ENCODE assay signal across 16 mouse cellular contexts in the genomic region with DNA sequence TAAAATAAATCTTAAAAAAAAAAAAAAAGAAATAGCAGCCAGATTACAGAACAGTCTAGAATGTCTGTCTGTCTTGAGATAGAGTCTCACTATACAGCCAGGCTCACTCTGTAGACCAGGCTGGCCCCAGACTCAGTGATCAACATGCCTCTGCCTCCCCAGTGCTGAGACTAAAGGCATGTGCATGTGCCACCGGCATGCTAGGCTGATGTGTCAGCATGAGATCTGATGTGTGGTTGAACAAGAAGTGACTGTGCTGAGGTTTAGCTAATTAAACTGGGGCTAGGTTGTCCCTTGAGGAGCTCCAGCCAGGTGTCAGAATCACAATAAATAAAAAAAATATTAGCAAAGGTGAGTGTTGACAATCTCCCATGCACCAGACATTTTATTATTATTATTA. TPM values are rescaled to one million over a fixed set of nuclear protein-coding genes. Genes with fewer than 3 reads are reported as not detected.
A peak's percentile ranks its signal among the peaks of the same experiment; 100 is the strongest.
DNase-seq lines count a peak whose midpoint lies in the region; ATAC-seq and TF ChIP-seq lines count a peak whose summit lies in the region.
"Had no signal": no experiment of that assay in that cellular context is flagged by ENCODE, and none has a peak within 500 bp of the region (broad histone marks: within the 10 kb centered on the region; RNA-seq: fewer than 3 reads in every experiment).

No protein-coding gene starts in this region.

- ATAC-seq in heart, embryonic 14.5 days (ENCODE audit: insufficient number of reproducible peaks, insufficient read depth, low FRiP score, low read depth) = no peak
- ATAC-seq in megakaryocyte, adult 5-6 weeks (ENCODE audit: poor library complexity, severe bottlenecking) = no peak
- ATAC-seq in liver, embryonic 14.5 days (ENCODE audit: insufficient read depth) = no peak

- no peak overlapping the region for H3K4me3 ChIP-seq in heart, embryonic 14.5 days (ENCODE audit: control insufficient read depth in 1 of 2, insufficient read depth in 1 of 2, low read depth in 1 of 2, low read length in 2 of 2)
- peak overlapping the region; percentile 79 for H3K4me3 ChIP-seq in megakaryocyte, embryonic 14.5 days (replicated peaks)
- H3K4me3 ChIP-seq in liver, embryonic 14.5 days (ENCODE audit: insufficient read depth in 1 of 2, low read depth in 2 of 2, low read length in 2 of 2) = no peak overlapping the region; a peak in 1 of 4 replicates

- H3K27ac ChIP-seq in heart, embryonic 14.5 days (replicated peaks in 1 of 2; ENCODE audit: control insufficient read depth in 1 of 2, insufficient read depth in 1 of 2, low read depth in 2 of 2, low read length in 2 of 2) = no peak overlapping the region
- H3K27ac ChIP-seq in liver, embryonic 14.5 days = no peak overlapping the region
- H3K27ac ChIP-seq: hindbrain, embryonic 14.5 days had no signal

- peaks cover 3% of the 10 kb centered on the region; the same call in 1 of the 2 replicates for H3K36me3 ChIP-seq in heart, embryonic 14.5 days (ENCODE audit: control insufficient read depth, insufficient read depth, low read length)
- peaks cover 17% of the 10 kb centered on the region for H3K36me3 ChIP-seq in megakaryocyte, embryonic 14.5 days (replicated peaks; ENCODE audit: low read length)
- H3K36me3 ChIP-seq in liver, embryonic 14.5 days (replicated peaks; ENCODE audit: control insufficient read depth, insufficient read depth, low read depth) = no peaks in the 10 kb centered on the region; the same call in 1 of the 2 replicates

- no peaks in the 10 kb centered on the region for H3K9me3 ChIP-seq in heart, embryonic 14.5 days (ENCODE audit: control insufficient read depth, low read length)
- H3K9me3 ChIP-seq in megakaryocyte, embryonic 14.5 days = peaks cover under 1% of the 10 kb centered on the region
- no peaks in the 10 kb centered on the region for H3K9me3 ChIP-seq in liver, embryonic 14.5 days (ENCODE audit: control insufficient read depth, low read length)
- H3K9me3 ChIP-seq: embryonic facial prominence, embryonic 13.5 days; G1E; neural tube, embryonic 15.5 days had no signal

- no peak for DNase-seq in heart, postnatal 10 days
- DNase-seq in liver, embryonic 14.5 days (ENCODE audit: low read depth in 3 of 3, low spot score in 3 of 3) = no peak
- no peak for DNase-seq in ovary, adult 18-20 months (ENCODE audit: low spot score)
- DNase-seq in left cerebral cortex, adult 8-10 months (ENCODE audit: low spot score in 2 of 2) = no peak
- DNase-seq: cerebellum, adult 9-11 months; gastrocnemius, postnatal 10 days; kidney, postnatal 14 days; lung, postnatal 10 days had no signal

- 58% methylated on average over 1 of the region's 1 CpGs for WGBS in heart, embryonic 14.5 days
- 51% methylated on average over 1 of the region's 1 CpGs for WGBS in liver, embryonic 14.5 days (ENCODE audit: insufficient replicate concordance)

- no peaks in the 10 kb centered on the region for H3K4me1 ChIP-seq in heart, embryonic 14.5 days (ENCODE audit: control insufficient read depth in 2 of 2, insufficient read depth in 2 of 2, low read length in 2 of 2)
- peaks cover 30% of the 10 kb centered on the region for H3K4me1 ChIP-seq in megakaryocyte, embryonic 14.5 days
- peaks cover 2 to 3% of the 10 kb centered on the region in 2 experiments; a peak in 1 of 4 replicates for H3K4me1 ChIP-seq in liver, embryonic 14.5 days (replicated peaks; ENCODE audit: control insufficient read depth in 2 of 2, insufficient read depth in 2 of 2, low read length in 1 of 2)

- no peak for TF ChIP-seq CTCF in liver, embryonic 14.5 days (IDR thresholded peaks at IDR 0.05; ENCODE audit: low read depth)

- TF ChIP-seq EP300 in liver, embryonic 14.5 days (IDR thresholded peaks at IDR 0.05; ENCODE audit: low read depth) = no peak

- peak overlapping the region; percentile 67; the same call in 1 of the 2 replicates for H3K4me2 ChIP-seq in heart, embryonic 14.5 days (ENCODE audit: low read length)
- H3K4me2 ChIP-seq in liver, embryonic 14.5 days (ENCODE audit: low read depth) = peak overlapping the region; percentile 75

- intact Hi-C loops in heart, postnatal 10 days (cut with DNase I) = loop anchor here (1.0 kb wide), 1 partner anchor 27 kb away; no protein-coding TSS in a partner anchor

- no peaks in the 10 kb centered on the region for H3K27me3 ChIP-seq in heart, embryonic 14.5 days (ENCODE audit: control insufficient read depth, insufficient read depth, low read length)
- H3K27me3 ChIP-seq in megakaryocyte, embryonic 14.5 days (replicated peaks) = peaks cover 9% of the 10 kb centered on the region
- no peaks in the 10 kb centered on the region for H3K27me3 ChIP-seq in liver, embryonic 14.5 days (ENCODE audit: control insufficient read depth, insufficient read depth, low read length)
- H3K27me3 ChIP-seq: embryonic facial prominence, embryonic 13.5 days; neural tube, embryonic 15.5 days had no signal

- H3K9ac ChIP-seq in heart, embryonic 14.5 days (ENCODE audit: low read length) = no peak overlapping the region
- H3K9ac ChIP-seq in liver, embryonic 14.5 days (replicated peaks) = no peak overlapping the region; the same call in 1 of the 2 replicates
- H3K9ac ChIP-seq: embryonic facial prominence, embryonic 13.5 days; hindbrain, embryonic 14.5 days; neural tube, embryonic 15.5 days had no signal

RNA-seq across cellular contexts. Expression of gene Trpv4, which starts 8.4 kb away (rescaled TPM):
- 0.78 and 0.84 TPM in 2 replicates for polyA plus RNA-seq in heart, embryonic 14.5 days (2014; fragmentation: Nextera tagmentation; extraction: Ambion mirVana)
- total RNA-seq in heart, postnatal 10 days (2021) = 1 to 10 TPM; 2.9 to 6.0 TPM
- polyA plus RNA-seq in megakaryocyte, embryonic 14.5 days (2012; ENCODE audit: insufficient read depth, low replicate concordance) = 1.5 and 2.1 TPM in 2 replicates
- 1.5 TPM in 2 replicates for total RNA-seq in megakaryocyte, adult 5-6 weeks (2015)
- total RNA-seq in megakaryocyte, adult 5-6 weeks (2017) = 0.94 and 1.8 TPM in 2 replicates
- 0.16 and 0.22 TPM in 2 replicates for polyA plus RNA-seq in liver, embryonic 14.5 days (2012; rRNA removed)
- polyA plus RNA-seq in liver, embryonic 14.5 days (2014; fragmentation: Nextera tagmentation; extraction: Ambion mirVana) = 0.14 and 0.15 TPM in 2 replicates
- 1 to 10 TPM; 1.1 to 2.4 (median 1.5) TPM for total RNA-seq in left cerebral cortex, adult 8-10 months (2022)
- total RNA-seq: G1E; monocyte, adult 5-6 weeks had no signal

RNA-seq across cellular contexts. Expression of gene Gltp, which starts 24.1 kb away (rescaled TPM):
- 39.1 and 40.6 TPM in 2 replicates for polyA plus RNA-seq in heart, embryonic 14.5 days (2014; fragmentation: Nextera tagmentation; extraction: Ambion mirVana)
- total RNA-seq in heart, postnatal 10 days (2021) = 10 to 100 TPM; 20.6 to 21.5 TPM
- 38.6 and 56.2 TPM in 2 replicates for polyA plus RNA-seq in megakaryocyte, embryonic 14.5 days (2012; ENCODE audit: insufficient read depth, low replicate concordance)
- 268 and 269 TPM in 2 replicates for total RNA-seq in megakaryocyte, adult 5-6 weeks (2015)
- 135 and 141 TPM in 2 replicates for total RNA-seq in megakaryocyte, adult 5-6 weeks (2017)
- polyA plus RNA-seq in liver, embryonic 14.5 days (2012; rRNA removed) = 18.4 and 18.5 TPM in 2 replicates
- 25.4 and 33.0 TPM in 2 replicates for polyA plus RNA-seq in liver, embryonic 14.5 days (2014; fragmentation: Nextera tagmentation; extraction: Ambion mirVana)
- total RNA-seq in left cerebral cortex, adult 8-10 months (2022) = 10 to 100 TPM; 33.0 to 39.0 (median 35.4) TPM

RNA-seq across cellular contexts. Expression of gene Tchp, which starts 40.9 kb away (rescaled TPM):
- 6.8 and 8.0 TPM in 2 replicates for polyA plus RNA-seq in heart, embryonic 14.5 days (2014; fragmentation: Nextera tagmentation; extraction: Ambion mirVana)
- 1 to 10 TPM; 5.1 to 5.7 TPM for total RNA-seq in heart, postnatal 10 days (2021)
- 7.0 and 10.0 TPM in 2 replicates for polyA plus RNA-seq in megakaryocyte, embryonic 14.5 days (2012; ENCODE audit: insufficient read depth, low replicate concordance)
- total RNA-seq in megakaryocyte, adult 5-6 weeks (2015) = 2.6 and 3.0 TPM in 2 replicates
- 6.9 and 7.6 TPM in 2 replicates for total RNA-seq in megakaryocyte, adult 5-6 weeks (2017)
- 5.6 and 7.8 TPM in 2 replicates for polyA plus RNA-seq in liver, embryonic 14.5 days (2012; rRNA removed)
- polyA plus RNA-seq in liver, embryonic 14.5 days (2014; fragmentation: Nextera tagmentation; extraction: Ambion mirVana) = 1.9 and 2.2 TPM in 2 replicates
- 10 to 100 TPM; 10.7 to 18.7 (median 13.2) TPM for total RNA-seq in left cerebral cortex, adult 8-10 months (2022)
